Mouse (Mus musculus): ENCODE data around the gene Loxl3.

Gene Loxl3

GRCm38 (mm10) chr6:83033249-83034185 is at the start of gene Loxl3, which contains the start of gene Dok1:
TSS of gene Loxl3 (plus strand) at chr6:83034173.
TSS of gene Dok1 (minus strand) at chr6:83033471.
- peak; percentile 94 for DNase-seq (ENCODE audit: inconsistent ontology term)

GRCm38 (mm10) chr6:82987411-82987971 is 46.5 kb upstream of the Loxl3 start:
- DNase-seq (ENCODE audit: inconsistent ontology term), result no peak

DNA sequence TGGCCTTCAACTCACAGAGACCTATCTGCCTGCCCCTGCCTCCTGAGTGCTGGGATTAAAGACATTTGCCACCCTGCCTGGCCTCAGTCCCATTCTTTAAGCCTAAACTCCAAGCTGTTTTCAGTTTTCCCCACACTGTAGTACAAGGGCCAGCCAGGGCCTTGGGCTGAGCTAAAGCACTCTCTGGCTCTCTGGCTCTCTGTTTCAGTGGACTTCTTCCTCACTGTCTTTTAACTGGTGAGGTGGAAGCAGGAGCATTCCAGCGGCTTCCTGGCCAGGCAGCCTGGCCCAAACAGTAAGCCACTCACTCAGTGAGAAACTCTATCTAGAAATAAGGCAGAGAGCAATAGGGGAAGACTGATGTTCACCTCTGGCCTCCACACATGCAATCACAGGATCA is 40.3 kb upstream of the Loxl3 start:
- no peak for DNase-seq (ENCODE audit: inconsistent ontology term)

- no peak for DNase-seq (ENCODE audit: inconsistent ontology term)
Observed at GRCm38 (mm10) chr6:82994372-82994771, 39.6 kb upstream of the Loxl3 start.

DNA sequence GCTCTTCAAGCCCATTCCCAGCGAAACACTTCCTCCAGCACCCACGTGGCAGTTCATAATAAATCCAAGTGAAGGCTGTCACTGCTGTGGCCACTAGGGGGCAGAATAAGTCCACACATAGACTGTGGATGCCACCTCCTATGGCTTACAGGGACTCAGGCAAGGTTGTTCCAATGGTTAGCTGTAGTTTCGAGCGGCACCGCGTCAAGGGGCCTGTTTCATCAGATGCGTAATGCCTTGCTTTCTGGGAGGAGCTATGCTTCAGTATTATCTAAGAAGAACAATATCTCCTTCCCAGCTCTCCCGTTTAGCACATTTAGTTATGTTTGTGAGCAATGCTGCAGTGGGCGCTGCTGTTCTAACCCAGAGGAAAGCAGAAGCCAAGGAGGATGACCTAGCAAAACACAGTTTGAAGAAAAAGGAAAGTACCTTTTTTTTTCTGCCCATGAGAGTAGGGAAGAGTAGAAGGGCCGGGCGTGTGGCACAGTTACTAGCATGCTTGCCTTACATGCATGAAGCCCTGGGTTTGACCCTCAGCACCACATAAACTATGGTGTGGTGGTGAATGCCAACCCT is 37.1 kb upstream of the Loxl3 start:
- peak; percentile 90 for DNase-seq (ENCODE audit: inconsistent ontology term)

DNA sequence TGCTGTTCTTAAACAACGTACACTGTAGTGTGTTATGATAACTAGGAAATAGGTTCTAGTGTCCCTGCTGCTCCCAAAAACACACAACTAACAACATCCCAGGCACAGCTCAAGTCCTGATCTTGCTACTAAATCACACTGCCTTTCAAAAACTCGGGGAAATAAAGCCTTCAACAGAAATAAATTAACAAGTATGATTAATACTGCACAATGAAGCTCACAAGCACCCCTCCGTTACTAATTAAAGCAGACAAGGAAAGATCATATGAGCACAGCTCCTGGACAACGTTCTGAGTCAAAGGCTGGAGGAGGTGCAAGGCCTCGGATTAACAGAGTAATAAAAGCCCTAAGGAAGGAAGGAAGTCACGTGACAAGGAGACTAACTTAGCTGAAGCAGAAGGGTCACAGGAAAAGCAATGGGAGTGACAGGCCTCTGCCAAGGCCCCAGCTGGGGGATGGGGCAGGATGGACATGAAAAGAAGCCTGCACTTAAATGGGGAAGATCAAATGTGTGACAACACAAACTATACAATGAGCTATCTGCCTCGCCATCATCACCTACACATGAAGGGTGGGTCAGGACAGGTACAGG is 36.4 kb upstream of the Loxl3 start:
- peak; percentile 51 for DNase-seq (ENCODE audit: inconsistent ontology term)

DNA sequence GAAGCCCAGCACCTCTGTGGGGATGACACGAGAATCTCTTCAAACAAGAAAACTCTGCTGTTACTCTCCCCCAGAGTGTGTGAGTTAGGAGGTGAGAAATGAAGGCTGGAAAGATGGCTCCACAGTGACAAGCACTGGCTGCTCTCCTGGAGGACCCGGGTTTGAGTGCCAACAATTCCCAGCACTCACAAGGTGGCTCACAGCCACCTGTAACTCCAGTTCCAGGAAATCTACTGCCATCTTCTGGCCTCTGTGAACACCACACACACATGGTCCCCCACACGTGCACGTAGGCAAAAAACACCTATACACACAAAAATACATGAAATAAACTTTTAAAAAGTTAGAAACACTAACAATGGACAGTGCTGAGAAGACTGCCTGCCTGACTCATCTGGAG is 35.6 kb upstream of the Loxl3 start:
- no peak for DNase-seq (ENCODE audit: inconsistent ontology term)

GRCm38 (mm10) chr6:82999986-83000385 is 34.0 kb upstream of the Loxl3 start:
- DNase-seq (ENCODE audit: inconsistent ontology term), result no peak

DNA sequence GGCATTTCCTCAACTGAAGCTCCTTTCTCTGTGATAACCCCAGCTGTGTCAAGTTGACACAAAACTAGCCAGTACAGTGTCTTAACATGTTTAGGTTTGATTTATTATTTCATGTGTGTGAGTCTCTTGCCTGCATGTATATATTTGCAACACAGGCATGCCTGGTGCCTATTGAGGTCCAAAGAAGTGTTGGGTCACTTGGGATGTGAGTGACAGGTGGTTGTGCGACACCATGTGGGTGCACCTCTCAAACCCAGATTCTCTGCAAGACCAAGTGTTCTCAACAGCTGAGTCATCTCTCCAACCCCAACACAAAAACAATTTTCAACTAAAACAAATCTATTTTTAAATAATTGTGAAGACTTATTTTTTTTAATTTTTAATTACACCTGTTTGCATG is 30.9 kb upstream of the Loxl3 start:
- no peak for DNase-seq (ENCODE audit: inconsistent ontology term)

GRCm38 (mm10) chr6:83003850-83004249 is 30.1 kb upstream of the Loxl3 start:
- DNase-seq (ENCODE audit: inconsistent ontology term), result no peak

DNA sequence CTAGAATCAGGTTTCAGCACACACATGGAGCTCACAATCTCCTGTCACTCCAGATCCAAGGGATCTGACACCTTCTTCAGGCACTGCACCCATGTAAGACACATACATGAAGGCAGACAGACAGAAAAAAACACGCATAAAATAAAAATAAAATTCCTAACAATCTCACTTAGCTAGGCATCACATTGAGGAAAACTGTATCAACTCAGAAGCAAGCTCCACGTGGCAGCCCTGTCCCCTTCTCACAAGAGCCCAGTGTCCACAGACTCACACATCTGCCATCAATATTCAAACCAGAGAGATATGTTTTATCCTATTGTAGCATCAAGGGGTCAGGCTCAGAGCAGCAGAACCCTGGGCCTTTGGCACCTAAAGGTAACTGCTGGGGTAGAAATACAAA is 29.7 kb upstream of the Loxl3 start:
- DNase-seq (ENCODE audit: inconsistent ontology term), result no peak

GRCm38 (mm10) chr6:83004872-83005271 is 29.1 kb upstream of the Loxl3 start:
- DNase-seq (ENCODE audit: inconsistent ontology term), result peak; percentile 31

GRCm38 (mm10) chr6:83005444-83006011 is 28.4 kb upstream of the Loxl3 start:
- no peak for DNase-seq (ENCODE audit: inconsistent ontology term)

- DNase-seq (ENCODE audit: inconsistent ontology term), result peak; percentile 59
Observed at GRCm38 (mm10) chr6:83006114-83006513, 27.9 kb upstream of the Loxl3 start.

DNA sequence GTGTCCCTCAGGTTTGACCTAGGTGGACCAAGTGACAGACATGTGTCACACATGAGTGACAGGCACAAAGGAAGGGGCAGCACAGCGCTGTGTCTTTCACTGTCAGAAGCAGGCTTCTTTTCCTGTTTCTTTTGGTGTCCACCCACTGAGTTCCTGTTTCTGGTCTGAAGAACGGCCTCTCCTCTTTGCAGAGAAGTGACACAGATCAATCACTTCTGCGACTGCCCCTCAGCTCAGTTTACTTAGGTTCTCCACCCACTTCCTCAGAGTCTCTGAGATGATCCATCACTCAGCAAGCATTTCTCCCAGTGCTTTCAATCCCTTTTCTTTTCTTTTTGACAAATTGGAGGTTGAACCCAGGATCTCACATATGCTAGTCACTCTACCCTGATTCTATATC is 25.3 kb upstream of the Loxl3 start:
- DNase-seq (ENCODE audit: inconsistent ontology term), result no peak

DNA sequence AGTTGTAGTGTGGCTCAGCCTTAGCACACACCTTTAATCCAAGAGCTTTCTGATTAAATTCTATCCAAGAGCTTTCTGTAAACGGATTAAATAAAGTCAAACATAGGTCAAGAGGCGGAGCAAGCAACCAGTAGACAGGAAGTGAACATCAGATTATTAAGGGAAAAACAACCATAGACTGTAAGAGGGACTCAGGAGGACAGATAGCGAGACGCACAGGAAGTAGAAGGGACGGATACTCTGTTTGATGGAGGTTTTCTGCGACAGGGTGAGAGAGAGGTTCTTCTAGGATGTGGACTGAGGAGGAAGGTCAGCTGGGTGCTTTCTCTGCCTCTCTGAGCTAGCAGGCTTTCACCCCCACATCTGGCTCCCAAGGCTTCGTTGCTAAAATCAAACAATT is 24.0 kb upstream of the Loxl3 start:
- DNase-seq (ENCODE audit: inconsistent ontology term), result no peak

- DNase-seq (ENCODE audit: inconsistent ontology term), result no peak
Observed at GRCm38 (mm10) chr6:83011255-83011654, 22.7 kb upstream of the Loxl3 start.

GRCm38 (mm10) chr6:83011756-83012155 is 22.2 kb upstream of the Loxl3 start:
- DNase-seq (ENCODE audit: inconsistent ontology term), result no peak

- DNase-seq (ENCODE audit: inconsistent ontology term), result peak; percentile 83
Observed at GRCm38 (mm10) chr6:83013444-83013843, 20.5 kb upstream of the Loxl3 start.

GRCm38 (mm10) chr6:83014482-83015466 is 19.2 kb upstream of the Loxl3 start:
- DNase-seq (ENCODE audit: inconsistent ontology term), result peak; percentile 14

DNA sequence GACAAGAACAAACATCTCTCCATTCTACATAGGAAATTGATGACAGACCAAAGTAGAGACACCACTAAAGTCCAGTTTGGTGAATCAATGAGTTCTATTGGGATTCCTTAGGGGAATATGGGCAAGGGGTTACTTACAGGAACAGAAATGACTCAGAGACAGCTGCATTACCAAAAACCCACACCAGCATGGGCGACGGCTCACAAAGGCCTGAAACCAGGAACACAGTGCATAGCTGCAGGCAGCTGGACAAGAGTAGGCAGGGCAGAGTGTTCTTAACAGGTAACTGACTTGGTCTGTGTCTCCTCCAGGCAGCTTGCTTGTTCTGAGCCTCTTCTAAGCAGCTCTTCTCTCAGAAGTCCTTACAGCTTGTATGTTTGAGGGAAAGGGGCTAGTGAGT is 18.2 kb upstream of the Loxl3 start:
- no peak for DNase-seq (ENCODE audit: inconsistent ontology term)
